ENCODE assay signal across 7 mouse cellular contexts in genomic region chr11:96352691-96353521, GRCm38 (mm10). TPM values are rescaled to one million over a fixed set of nuclear protein-coding genes. Genes with fewer than 3 reads are reported as not detected.
A peak's percentile ranks its signal among the peaks of the same experiment; 100 is the strongest.
DNase-seq lines count a peak whose midpoint lies in the region; ATAC-seq and TF ChIP-seq lines count a peak whose summit lies in the region.

No protein-coding gene starts in this region.

- H3K4me3 ChIP-seq in E14TG2a.4 (replicated peaks; ENCODE audit: low read length): peak overlapping the region; percentile 56
- H3K4me3 ChIP-seq in lung, embryonic 16.5 days (ENCODE audit: low read length): peak overlapping the region; percentile 75

- 0 out of 2 replicates have a peak, but pooled peaks have one; percentile 19 for ATAC-seq in erythroid progenitor cell, adult 5-6 weeks (replicated peaks; ENCODE audit: low FRiP score, poor library complexity, severe bottlenecking)
- ATAC-seq in lung, embryonic 16.5 days (ENCODE audit: low read depth): peak; percentile 13

- no peaks in the 10 kb centered on the region for H3K9me3 ChIP-seq in E14TG2a.4 (ENCODE audit: low read length)
- H3K9me3 ChIP-seq in lung, embryonic 16.5 days (ENCODE audit: control insufficient read depth, low read length): no peaks in the 10 kb centered on the region

- peak overlapping the region; percentile 65 for H3K4me2 ChIP-seq in lung, embryonic 16.5 days (ENCODE audit: low read depth, low read length)

- H3K36me3 ChIP-seq in E14TG2a.4 (ENCODE audit: insufficient read depth, low read length): no peaks in the 10 kb centered on the region
- no peaks in the 10 kb centered on the region for H3K36me3 ChIP-seq in lung, embryonic 16.5 days (ENCODE audit: control insufficient read depth, insufficient read depth, low read length)

- DNase-seq in CD4-positive helper T cell, adult 2 months (ENCODE audit: low read depth, low spot score): peak; percentile 15
- DNase-seq in kidney, adult 11 months: peak; percentile 79
- no peak for DNase-seq in layer of hippocampus, adult 8-10 months (ENCODE audit: low spot score in 2 of 2)
- DNase-seq in cerebellum, postnatal 36 days: no peak

- H3K27ac ChIP-seq in lung, embryonic 16.5 days (ENCODE audit: low read length): peak overlapping the region; percentile 84

- peaks cover 39% of the 10 kb centered on the region for H3K4me1 ChIP-seq in E14TG2a.4 (replicated peaks; ENCODE audit: low read depth, low read length)
- H3K4me1 ChIP-seq in lung, embryonic 16.5 days (replicated peaks; ENCODE audit: control insufficient read depth, insufficient read depth, low read length): peaks cover 19% of the 10 kb centered on the region

- peak overlapping the region; percentile 92 for H3K9ac ChIP-seq in lung, embryonic 16.5 days (ENCODE audit: low read length)

- no peak for TF ChIP-seq CTCF in E14TG2a.4 (conservative IDR thresholded peaks at IDR 0.05; ENCODE audit: low read length)

- H3K27me3 ChIP-seq in E14TG2a.4 (ENCODE audit: insufficient read depth, low read length): peaks cover 95% of the 10 kb centered on the region
- peaks cover 12% of the 10 kb centered on the region for H3K27me3 ChIP-seq in lung, embryonic 16.5 days (ENCODE audit: control insufficient read depth, insufficient read depth, low read depth, low read length)

- under 1% methylated on average over 75 of the region's 75 CpGs for WGBS in lung, embryonic 16.5 days

RNA-seq across cellular contexts. Expression of gene Hoxb2, which starts 2.6 kb away (rescaled TPM):
- total RNA-seq in erythroid progenitor cell, adult 5-6 weeks (2015; ENCODE audit: low replicate concordance): not detected in 2 replicates
- total RNA-seq in erythroid progenitor cell, adult 5-6 weeks (2017; ENCODE audit: low replicate concordance): 1.0 TPM in 1 of 2 replicates, not detected in the other
- 20.1 and 24.0 TPM in 2 replicates for polyA plus RNA-seq in lung, embryonic 16.5 days (2015; fragmentation: Nextera tagmentation; extraction: Ambion mirVana)
- total RNA-seq in layer of hippocampus, adult 8-10 months (2022): not detected

RNA-seq across cellular contexts. Expression of gene Hoxb1, which starts 12.6 kb away (rescaled TPM):
- total RNA-seq in erythroid progenitor cell, adult 5-6 weeks (2015; ENCODE audit: low replicate concordance): not detected in 2 replicates
- not detected in 2 replicates for total RNA-seq in erythroid progenitor cell, adult 5-6 weeks (2017; ENCODE audit: low replicate concordance)
- polyA plus RNA-seq in lung, embryonic 16.5 days (2015; fragmentation: Nextera tagmentation; extraction: Ambion mirVana): 0.18 TPM in 1 of 2 replicates, not detected in the other
- not detected for total RNA-seq in layer of hippocampus, adult 8-10 months (2022)

RNA-seq across cellular contexts. Expression of gene Hoxb3, which starts 29.8 kb away (rescaled TPM):
- total RNA-seq in erythroid progenitor cell, adult 5-6 weeks (2015; ENCODE audit: low replicate concordance): not detected in 2 replicates
- not detected in 2 replicates for total RNA-seq in erythroid progenitor cell, adult 5-6 weeks (2017; ENCODE audit: low replicate concordance)
- 2.1 and 2.6 TPM in 2 replicates for polyA plus RNA-seq in lung, embryonic 16.5 days (2015; fragmentation: Nextera tagmentation; extraction: Ambion mirVana)
- not detected for total RNA-seq in layer of hippocampus, adult 8-10 months (2022)

RNA-seq across cellular contexts. Expression of gene Hoxb4, which starts 34.8 kb away (rescaled TPM):
- 1.3 TPM in 1 of 2 replicates, not detected in the other for total RNA-seq in erythroid progenitor cell, adult 5-6 weeks (2015; ENCODE audit: low replicate concordance)
- total RNA-seq in erythroid progenitor cell, adult 5-6 weeks (2017; ENCODE audit: low replicate concordance): not detected in 2 replicates
- polyA plus RNA-seq in lung, embryonic 16.5 days (2015; fragmentation: Nextera tagmentation; extraction: Ambion mirVana): 3.4 TPM in 2 replicates
- total RNA-seq in layer of hippocampus, adult 8-10 months (2022): under 1 TPM in 1 of 4 experiments, not detected in 3; 0.13 TPM

RNA-seq across cellular contexts. Expression of gene Hoxb5, which starts 49.8 kb away (rescaled TPM):
- total RNA-seq in erythroid progenitor cell, adult 5-6 weeks (2015; ENCODE audit: low replicate concordance): not detected in 2 replicates
- total RNA-seq in erythroid progenitor cell, adult 5-6 weeks (2017; ENCODE audit: low replicate concordance): not detected in 2 replicates
- 39.2 and 46.6 TPM in 2 replicates for polyA plus RNA-seq in lung, embryonic 16.5 days (2015; fragmentation: Nextera tagmentation; extraction: Ambion mirVana)
- not detected for total RNA-seq in layer of hippocampus, adult 8-10 months (2022)

Comparison
In these comparisons a context has a peak if more than half of its experiments do, and no peak if none do; other contexts are left out.
1. DNase-seq: peak in CD4-positive helper T cell, adult 2 months (single experiment) and kidney, adult 11 months (single experiment); none in layer of hippocampus, adult 8-10 months (0 of 2) and cerebellum, postnatal 36 days (0 of 2).